Mouse (Mus musculus): ENCODE measurements around the gene Slc35c2. TPM values are rescaled to one million over a fixed set of nuclear protein-coding genes. Genes with fewer than 3 reads are reported as not detected.

Gene Slc35c2
- polyA plus RNA-seq, 1 experiment from 2014 or later = 57.1 TPM

DNA sequence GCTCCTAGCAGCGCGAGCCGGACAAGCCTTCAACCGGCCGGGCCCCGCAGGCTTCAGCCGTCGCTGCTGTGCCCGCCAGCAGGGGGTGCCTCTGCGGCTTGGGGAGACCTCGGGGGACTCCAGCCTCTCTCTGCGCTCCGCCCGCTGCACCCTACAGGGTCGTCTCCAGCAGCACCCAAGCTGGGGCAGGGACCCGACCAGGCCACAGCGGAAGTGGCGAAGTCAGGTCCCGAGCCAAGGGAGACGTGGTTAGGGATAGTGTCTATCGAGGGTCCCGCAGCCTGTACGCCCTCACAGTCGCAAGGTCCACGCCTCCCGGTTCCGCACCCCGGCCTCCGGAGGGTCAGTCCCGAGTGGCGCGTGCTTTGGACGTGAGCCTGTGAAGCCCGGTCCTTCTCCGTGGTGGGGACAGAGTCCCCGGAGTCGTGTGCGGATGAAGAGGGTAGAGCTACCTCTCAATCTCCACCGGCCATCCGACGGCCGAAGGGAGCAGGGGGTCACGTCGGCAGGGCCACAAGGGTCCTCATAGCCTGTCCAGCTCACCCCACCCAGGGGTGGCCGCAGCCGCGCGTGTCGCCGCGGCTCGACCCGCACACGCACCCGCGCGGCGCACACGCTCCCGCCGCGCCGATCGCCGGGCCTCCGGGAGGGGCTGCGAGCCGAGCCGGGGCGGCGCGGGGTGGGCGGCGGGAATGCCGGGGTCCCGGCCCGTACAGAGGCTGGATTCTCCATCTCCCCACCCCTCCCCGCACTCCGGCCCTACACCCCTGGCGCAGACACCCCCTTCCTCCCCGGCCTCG lies 54.0 kb downstream of the Slc35c2 start:
- Histone ChIP-seq H3K27ac (peak overlapping the region; percentile 83; the same call in 1 of the 2 replicates), H3K4me3 (peak overlapping the region; percentile 68), H3K27me3 (peaks cover 84% of the 10 kb centered on the region), H3K36me3 (no peaks in the 10 kb centered on the region), H3K4me2 (replicated peaks) (peak overlapping the region; percentile 96), H3K4me1 (peaks cover 40% of the 10 kb centered on the region), H3K9ac (peak overlapping the region; percentile 83), H3K9me3 (replicated peaks) (no peaks in the 10 kb centered on the region)
- WGBS = under 1% methylated on average over 78 of the region's 82 CpGs
- peak; percentile 33; the same call in 1 of the 2 replicates for ATAC-seq (ENCODE audit: low FRiP score)

DNA sequence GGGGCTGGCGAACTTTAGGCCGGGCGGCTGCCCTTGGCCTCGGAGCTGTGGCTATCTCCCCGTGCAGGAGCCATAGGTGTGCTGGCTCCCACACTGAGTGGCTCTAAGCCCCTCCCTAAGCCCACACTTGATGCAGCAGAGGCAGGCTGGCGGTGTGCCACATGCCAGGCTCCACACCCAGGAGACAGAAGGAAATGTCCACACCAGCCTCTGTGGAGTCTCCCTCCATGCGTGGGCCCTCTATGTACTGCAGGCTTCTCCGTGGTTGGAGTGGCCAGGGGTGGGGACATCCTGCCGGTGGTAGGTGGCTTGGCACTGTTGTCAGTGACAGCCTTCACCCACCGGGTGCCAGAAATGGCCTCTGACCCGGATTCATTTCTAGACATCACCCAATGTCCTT lies 58.6 kb downstream of the Slc35c2 start:
- H3K9ac ChIP-seq = no peak overlapping the region
- ATAC-seq (ENCODE audit: low FRiP score) = no peak
- no peaks in the 10 kb centered on the region for H3K36me3 ChIP-seq
- H3K27me3 ChIP-seq = peaks cover 81% of the 10 kb centered on the region
- H3K27ac ChIP-seq = no peak overlapping the region
- 89% methylated on average over 11 of the region's 11 CpGs for WGBS
- H3K4me3 ChIP-seq = no peak overlapping the region
- H3K4me1 ChIP-seq = peaks cover 44% of the 10 kb centered on the region
- H3K9me3 ChIP-seq (replicated peaks) = no peaks in the 10 kb centered on the region
- no peak overlapping the region for H3K4me2 ChIP-seq (replicated peaks)

Other genes with a start within 250 kb of the Slc35c2 start
- 5.4 and 6.8 TPM in 2 replicates for gene Cd40, start 232.2 kb downstream of the Slc35c2 start, polyA plus RNA-seq (2016; fragmentation: Nextera tagmentation; extraction: Ambion mirVana)
- gene 1700025C18Rik, start 197.1 kb downstream of the Slc35c2 start, polyA plus RNA-seq (2016; fragmentation: Nextera tagmentation; extraction: Ambion mirVana) = not detected in 2 replicates
- 12.3 and 13.5 TPM in 2 replicates for gene Cdh22, start 53.0 kb downstream of the Slc35c2 start, polyA plus RNA-seq (2016; fragmentation: Nextera tagmentation; extraction: Ambion mirVana)
- gene Elmo2, start 38.6 kb upstream of the Slc35c2 start, polyA plus RNA-seq (2016; fragmentation: Nextera tagmentation; extraction: Ambion mirVana) = 88.8 TPM in 2 replicates
- 5.5 and 6.6 TPM in 2 replicates for gene Zfp663, start 80.9 kb upstream of the Slc35c2 start, polyA plus RNA-seq (2016; fragmentation: Nextera tagmentation; extraction: Ambion mirVana)
- gene Zfp334, start 100.4 kb upstream of the Slc35c2 start, polyA plus RNA-seq (2016; fragmentation: Nextera tagmentation; extraction: Ambion mirVana) = 20.0 and 21.1 TPM in 2 replicates
- 0.05 TPM in 1 of 2 replicates, not detected in the other for gene Ocstamp, start 112.5 kb upstream of the Slc35c2 start, polyA plus RNA-seq (2016; fragmentation: Nextera tagmentation; extraction: Ambion mirVana)
- gene Slc13a3, start 185.4 kb upstream of the Slc35c2 start, polyA plus RNA-seq (2016; fragmentation: Nextera tagmentation; extraction: Ambion mirVana) = 0.55 and 1.2 TPM in 2 replicates
- gene Trp53rka, start 205.5 kb upstream of the Slc35c2 start, polyA plus RNA-seq (2016; fragmentation: Nextera tagmentation; extraction: Ambion mirVana) = 51.3 and 52.3 TPM in 2 replicates
- gene Slc2a10, start 215.9 kb upstream of the Slc35c2 start, polyA plus RNA-seq (2016; fragmentation: Nextera tagmentation; extraction: Ambion mirVana) = 6.9 and 7.1 TPM in 2 replicates